Mouse (Mus musculus) T-helper 2 cell (primary cell): ENCODE measurements around the gene Thbs3.

Experiments
- in situ Hi-C: fragments of 300-600 bp; cut with MboI, MseI; formaldehyde crosslinking; loops from one replicate; pipeline ENCODE4 v1.15.1; 2025; ENCODE audit warnings: high pct_unique_total_duplicates

Gene Thbs3

GRCm38 (mm10) chr3:89247466-89247865 lies 32.5 kb downstream of the Thbs3 start:
- in situ Hi-C loops, result loop anchor here (5.0 to 10.0 kb wide), 2 partner anchors 35 to 1323 kb away; partner anchors contain the start of gene Efna1

- in situ Hi-C loops, result no loop called here
Observed at GRCm38 (mm10) chr3:89250435-89251040, 35.6 kb downstream of the Thbs3 start.

- in situ Hi-C loops, result no loop called here
Observed at GRCm38 (mm10) chr3:89251365-89251895, 36.5 kb downstream of the Thbs3 start.

GRCm38 (mm10) chr3:89254994-89255393 lies 40.0 kb downstream of the Thbs3 start:
- in situ Hi-C loops, result no loop called here

GRCm38 (mm10) chr3:89256177-89256576 lies 41.2 kb downstream of the Thbs3 start:
- in situ Hi-C loops, result no loop called here

- in situ Hi-C loops, result no loop called here
Observed at GRCm38 (mm10) chr3:89259076-89259475, 44.1 kb downstream of the Thbs3 start, which contains the start of gene Dpm3. Gene Dpm3, plus strand, starts transcription at chr3:89259358.

- in situ Hi-C loops, result no loop called here
Observed at GRCm38 (mm10) chr3:89260211-89260610, 45.2 kb downstream of the Thbs3 start.

GRCm38 (mm10) chr3:89262417-89262816 lies 47.4 kb downstream of the Thbs3 start:
- in situ Hi-C loops, result no loop called here

- in situ Hi-C loops, result no loop called here
Observed at GRCm38 (mm10) chr3:89266439-89266893, 51.5 kb downstream of the Thbs3 start.

- in situ Hi-C loops, result no loop called here
Observed at GRCm38 (mm10) chr3:89268916-89269315, 53.9 kb downstream of the Thbs3 start.

GRCm38 (mm10) chr3:89270051-89270755 lies 55.2 kb downstream of the Thbs3 start, which contains the start of gene Slc50a1:
Gene Slc50a1, minus strand, starts transcription at chr3:89270570.
- in situ Hi-C loops, result no loop called here

- in situ Hi-C loops, result no loop called here
Observed at GRCm38 (mm10) chr3:89270891-89271290, 55.9 kb downstream of the Thbs3 start.

- in situ Hi-C loops, result no loop called here
Observed at GRCm38 (mm10) chr3:89271760-89272159, 56.8 kb downstream of the Thbs3 start.

- in situ Hi-C loops, result no loop called here
Observed at GRCm38 (mm10) chr3:89276061-89276460, 61.1 kb downstream of the Thbs3 start.
